Mouse (Mus musculus) erythroid progenitor cell, adult 5-6 weeks (primary cell): ENCODE measurements around the gene Gadl1. TPM values are rescaled to one million over a fixed set of nuclear protein-coding genes. Genes with fewer than 3 reads are reported as not detected.

Source experiments
- ATAC-seq: replicated peaks from 2 replicates; pipeline ENCODE4 v1.8.0; 2016; ENCODE audit warnings: moderate number of reproducible peaks, mild to moderate bottlenecking, moderate TSS enrichment, inconsistent platforms; ENCODE audit not compliant: poor library complexity, low FRiP score, severe bottlenecking
- total RNA-seq, 2 experiments: library from RNA; stranded (forward) in 1 of 2; stranded (reverse) in 1 of 2; fragments of 150-400 nt in 1 of 2; fragments of 186-747, 209-891 nt in 1 of 2; gene quantifications; 2 replicates each; pipeline versions ENCODE4 v1.2.3 to v1.2.4; 2015 to 2017; ENCODE audit warnings: low replicate concordance in 2 of 2

The Gadl1 gene
- total RNA-seq, 2 experiments from 2014 or later: not detected

DNA sequence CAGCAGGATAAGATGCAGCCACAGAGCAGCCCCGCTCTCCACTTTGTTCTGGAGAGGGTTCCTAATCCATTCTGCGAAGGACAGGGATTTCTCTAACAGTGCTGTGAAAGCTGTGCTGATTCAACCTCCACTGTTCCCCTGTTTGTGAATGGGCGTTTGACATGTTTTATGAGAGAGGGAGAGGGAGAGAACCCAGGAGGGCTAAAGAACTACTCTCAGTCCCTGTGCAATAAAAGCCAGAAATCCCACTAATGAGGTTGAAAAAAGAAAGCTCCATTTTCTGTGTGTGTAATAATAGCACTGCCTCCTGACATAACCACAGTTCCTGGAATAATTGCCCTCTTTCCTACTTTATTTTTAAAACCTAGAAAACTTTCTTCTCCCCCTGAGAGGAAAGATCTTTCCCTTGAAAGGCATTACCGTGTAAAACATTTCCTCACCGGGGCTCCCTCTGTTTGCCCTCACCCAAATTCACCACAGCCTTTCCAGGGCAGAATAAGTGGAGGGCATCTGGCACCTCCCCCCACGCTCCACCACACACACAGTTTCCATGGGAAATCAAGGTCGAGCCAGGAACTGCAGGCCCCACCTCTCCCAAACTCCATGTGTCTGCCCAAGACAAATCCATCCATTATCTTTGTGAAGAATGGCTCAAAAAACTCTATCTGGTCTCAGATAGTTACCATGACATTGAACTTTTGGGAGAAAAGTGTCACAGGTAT is 24.1 kb downstream of the Gadl1 start:
- no peak for ATAC-seq

- ATAC-seq: no peak
Observed at GRCm38 (mm10) chr9:115934288-115934687, 25.0 kb downstream of the Gadl1 start.

- no peak for ATAC-seq
Observed at GRCm38 (mm10) chr9:115936350-115936749, 27.1 kb downstream of the Gadl1 start.

GRCm38 (mm10) chr9:115937915-115938314 is 28.7 kb downstream of the Gadl1 start:
- ATAC-seq: no peak

- ATAC-seq: no peak
Observed at GRCm38 (mm10) chr9:115939420-115939819, 30.2 kb downstream of the Gadl1 start.

- ATAC-seq: no peak
Observed at GRCm38 (mm10) chr9:115941171-115941570, 31.9 kb downstream of the Gadl1 start.

DNA sequence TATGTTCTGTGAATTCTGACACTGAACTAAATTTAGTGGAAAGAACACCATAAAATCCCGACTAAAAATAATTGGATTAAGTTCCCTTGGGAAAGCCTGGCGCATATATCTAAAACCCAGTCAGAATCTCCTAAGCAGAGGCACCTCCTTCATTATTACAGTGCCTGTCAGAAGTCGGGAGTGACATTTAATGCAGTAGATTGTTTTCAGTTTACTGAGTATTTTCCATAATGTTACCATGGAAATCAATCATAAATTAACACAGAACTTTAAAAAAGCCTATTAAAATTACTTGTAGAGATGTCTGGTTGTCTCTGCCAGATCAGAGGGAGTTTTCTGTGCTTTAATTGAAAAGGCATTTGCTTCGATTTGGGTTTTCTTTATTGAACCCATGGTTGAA is 33.2 kb downstream of the Gadl1 start:
- no peak for ATAC-seq

- ATAC-seq: no peak
Observed at GRCm38 (mm10) chr9:115942989-115943388, 33.7 kb downstream of the Gadl1 start.

- ATAC-seq: no peak
Observed at GRCm38 (mm10) chr9:115943577-115944320, 34.5 kb downstream of the Gadl1 start.

- no peak for ATAC-seq
Observed at GRCm38 (mm10) chr9:115965056-115965455, 55.8 kb downstream of the Gadl1 start.

- ATAC-seq: no peak
Observed at GRCm38 (mm10) chr9:115966116-115966515, 56.9 kb downstream of the Gadl1 start.

GRCm38 (mm10) chr9:115966746-115967145 is 57.5 kb downstream of the Gadl1 start:
- no peak for ATAC-seq

- ATAC-seq: no peak
Observed at GRCm38 (mm10) chr9:115967638-115968037, 58.4 kb downstream of the Gadl1 start.

GRCm38 (mm10) chr9:115976901-115977300 is 67.6 kb downstream of the Gadl1 start:
- no peak for ATAC-seq

- ATAC-seq: no peak
Observed at GRCm38 (mm10) chr9:115977598-115978240, 68.5 kb downstream of the Gadl1 start.

DNA sequence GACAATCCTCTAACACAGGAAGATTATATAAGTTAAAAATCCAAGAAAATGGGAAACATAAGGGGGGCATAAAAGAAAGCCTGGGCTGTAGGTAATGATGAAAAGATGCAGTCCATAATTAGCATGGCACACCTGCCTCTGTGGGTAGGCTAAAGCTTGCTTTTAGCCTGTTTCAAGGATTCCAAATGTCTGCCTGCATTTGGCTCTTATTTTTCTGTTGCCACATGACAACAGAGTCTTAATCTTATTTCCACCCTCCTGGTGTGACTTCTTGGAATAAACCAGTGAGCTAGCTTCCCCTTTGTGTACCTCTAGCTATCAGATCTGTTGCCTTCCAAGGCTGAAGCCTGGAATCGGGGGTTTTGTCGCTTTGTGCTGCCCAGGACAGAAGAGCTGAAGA is 69.2 kb downstream of the Gadl1 start:
- no peak for ATAC-seq

- no peak for ATAC-seq
Observed at GRCm38 (mm10) chr9:115990661-115991060, 81.4 kb downstream of the Gadl1 start.

DNA sequence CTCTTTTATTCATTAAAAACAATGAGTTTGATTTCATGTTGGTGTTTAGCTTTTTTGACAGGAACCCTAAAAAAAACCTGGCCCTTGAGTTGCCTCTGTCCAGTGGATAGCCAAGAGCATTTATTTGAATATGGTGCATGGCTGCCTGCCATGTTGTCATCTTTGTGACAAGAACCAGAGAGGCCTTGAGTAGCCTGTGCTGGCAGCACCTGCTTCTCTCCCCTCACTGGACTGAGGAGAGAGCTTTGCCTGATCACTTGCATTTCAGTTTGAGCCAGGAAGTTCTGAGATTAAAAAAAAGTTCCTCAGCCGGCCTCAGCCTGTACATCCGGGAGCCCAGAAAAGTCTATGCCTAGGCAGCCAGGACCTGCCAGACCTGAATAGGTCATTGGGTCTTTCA is 85.5 kb downstream of the Gadl1 start:
- no peak for ATAC-seq

DNA sequence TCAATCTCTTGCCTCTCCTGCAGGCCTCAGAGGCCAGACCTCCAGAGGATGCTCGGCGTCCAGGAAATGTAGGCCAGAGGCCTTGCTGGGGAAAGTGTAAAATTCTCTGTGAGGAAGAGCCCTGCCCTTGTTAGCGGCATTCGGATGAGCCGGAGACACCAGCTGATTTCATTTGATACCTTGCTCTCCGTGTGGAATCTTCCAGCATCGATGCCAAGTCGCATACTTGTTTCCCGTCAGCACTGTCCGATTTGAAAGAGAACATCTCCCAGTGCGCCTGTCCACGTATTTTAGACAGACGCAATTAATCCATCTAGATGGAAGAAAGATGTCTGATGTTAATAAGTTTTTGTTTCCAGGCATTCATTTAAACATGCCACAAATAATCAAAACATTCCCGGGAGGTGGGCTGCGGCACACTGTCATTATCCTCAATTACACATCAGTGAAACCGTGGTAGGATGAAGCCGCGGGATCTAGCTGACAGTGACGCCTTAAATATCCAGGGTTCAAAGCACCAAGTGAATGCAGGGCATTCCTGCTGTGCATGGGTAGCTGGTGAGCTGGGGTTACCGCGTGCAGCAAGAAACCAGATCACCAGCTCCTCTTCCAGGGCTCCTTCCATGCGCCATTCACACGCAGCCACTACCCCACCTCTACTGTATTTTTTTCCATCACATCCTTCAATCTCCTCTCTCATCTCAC is 86.8 kb downstream of the Gadl1 start:
- ATAC-seq: no peak

DNA sequence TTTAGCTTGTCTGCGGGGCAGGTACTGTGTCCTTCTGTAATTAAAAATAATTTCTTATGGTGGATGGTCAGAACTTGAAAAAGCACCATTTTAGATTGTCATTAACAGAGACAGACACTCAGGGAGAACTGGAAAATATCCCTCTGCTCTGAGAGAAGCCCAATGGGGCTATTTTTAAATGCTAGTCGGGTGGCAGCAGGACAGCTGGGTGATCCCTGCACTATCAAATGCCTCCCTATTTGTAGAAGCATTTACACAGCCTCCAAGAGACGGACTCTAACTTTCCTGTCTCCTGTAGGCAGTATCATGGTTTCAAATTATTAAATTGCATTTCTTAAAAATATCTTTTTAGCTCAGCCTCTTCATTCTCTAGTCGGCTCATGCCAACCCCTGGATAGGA is 89.1 kb downstream of the Gadl1 start:
- ATAC-seq: no peak
